Mouse (Mus musculus) intestine, postnatal 0 days (tissue): Measurements from ENCODE around the gene Mtrr. TPM values are rescaled to one million over a fixed set of nuclear protein-coding genes. Genes with fewer than 3 reads are reported as not detected.

ENCODE experiments used
- ATAC-seq: fragments of 200-750 bp; cut with Nextera tagmentation; 2 replicates; pipeline ENCODE4 v1.8.0; 2017; ENCODE audit warnings: mild to moderate bottlenecking, moderate TSS enrichment, moderate library complexity
- H3K27ac ChIP-seq: fragments of 300-500 bp; sonication (generic); 2 replicates; pipeline ENCODE4 v1.5.1; 2014; ENCODE audit warnings: mild to moderate bottlenecking, low read depth, low read length, moderate library complexity
- H3K27me3 ChIP-seq: fragments of 300-500 bp; sonication (generic); replicated peaks from 2 replicates; pipeline ENCODE4 v1.6.1; 2014; ENCODE audit warnings: low read length, mixed read lengths; ENCODE audit not compliant: control insufficient read depth, insufficient read depth
- H3K36me3 ChIP-seq: fragments of 300-500 bp; sonication (generic); 2 replicates; pipeline ENCODE4 v1.6.1; 2014; ENCODE audit warnings: mild to moderate bottlenecking, moderate library complexity; ENCODE audit not compliant: control insufficient read depth, insufficient read depth
- H3K4me1 ChIP-seq: fragments of 300-500 bp; sonication (generic); replicated peaks from 2 replicates; pipeline ENCODE4 v1.6.1; 2014; ENCODE audit warnings: antibody characterized with exemption, low read length, mixed read lengths; ENCODE audit not compliant: control insufficient read depth, insufficient read depth
- H3K4me2 ChIP-seq: fragments of 300-500 bp; sonication (generic); replicated peaks from 2 replicates; pipeline ENCODE4 v1.6.1; 2014; ENCODE audit warnings: low read depth, mild to moderate bottlenecking, moderate library complexity
- H3K4me3 ChIP-seq: fragments of 300-500 bp; sonication (generic); 2 replicates; pipeline ENCODE4 v1.5.1; 2014; ENCODE audit warnings: low read depth, low read length
- H3K9ac ChIP-seq: fragments of 300-500 bp; sonication (generic); 2 replicates; pipeline ENCODE4 v1.6.1; 2014; ENCODE audit warnings: mild to moderate bottlenecking, low read depth, low read length
- H3K9me3 ChIP-seq: fragments of 300-500 bp; sonication (generic); 2 replicates; pipeline ENCODE4 v1.6.1; 2016; ENCODE audit warnings: mixed run types; ENCODE audit not compliant: control insufficient read depth
- CTCF ChIP-seq: sonication (generic); IDR thresholded peaks from 2 replicates; pipeline ENCODE4 v1.5.1; 2016; ENCODE audit warnings: low read depth, mild to moderate bottlenecking, control low read depth, antibody characterized with exemption, moderate library complexity
- WGBS: fragments of 180-500 bp; shearing (Covaris S2); extraction: QIAGEN DNeasy Blood & Tissue Kit; methylation state at CpG from one replicate; pipeline ENCODE4 v1.1.7; 2014; 5-methylcytosine and 5-hydroxymethylcytosine counted together
- polyA plus RNA-seq: library from polyadenylated mRNA; unstranded; fragments of >200 nt; fragmentation: Nextera tagmentation; extraction: Ambion mirVana; gene quantifications from 2 replicates; pipeline ENCODE4 v1.2.1, GENCODE M21; 2015

The Mtrr gene
- 6.9 and 7.0 TPM in 2 replicates for polyA plus RNA-seq

- H3K27me3 ChIP-seq = no peaks in the 10 kb centered on the region
- 0 out of 2 replicates have a peak, but pooled peaks cover 5% of the 10 kb centered on the region for H3K4me1 ChIP-seq
- under 1% methylated on average over 81 of the region's 81 CpGs for WGBS
- peak within 1 kb of the TSS; percentile 66 for H3K9ac ChIP-seq
- no peak for TF ChIP-seq CTCF
- peak within 1 kb of the TSS; percentile 82 for H3K4me2 ChIP-seq
- peak within 1 kb of the TSS; percentile 91 for H3K4me3 ChIP-seq
- peak; percentile 99 for ATAC-seq
- H3K27ac ChIP-seq = peak within 1 kb of the TSS; percentile 85
- H3K9me3 ChIP-seq = no peaks in the 10 kb centered on the region
- peaks cover 35% of the 10 kb centered on the region for H3K36me3 ChIP-seq
These were observed at the start of gene Mtrr, which contains the start of gene Fastkd3 for GRCm38 (mm10) chr13:68581747-68582516. Mtrr (minus strand) TSS chr13:68582149. Fastkd3 (plus strand) TSS chr13:68582234.

- Histone ChIP-seq H3K9ac (no peak overlapping the region), H3K9me3 (no peaks in the 10 kb centered on the region), H3K27ac (no peak overlapping the region), H3K4me2 (no peak overlapping the region), H3K4me1 (no peaks in the 10 kb centered on the region), H3K36me3 (no peaks in the 10 kb centered on the region), H3K27me3 (no peaks in the 10 kb centered on the region), H3K4me3 (no peak overlapping the region)
- WGBS = 68% methylated on average over 3 of the region's 3 CpGs
- ATAC-seq = no peak
- TF ChIP-seq CTCF = no peak
These were observed 45.1 kb upstream of the Mtrr start for GRCm38 (mm10) chr13:68627041-68627440.

DNA sequence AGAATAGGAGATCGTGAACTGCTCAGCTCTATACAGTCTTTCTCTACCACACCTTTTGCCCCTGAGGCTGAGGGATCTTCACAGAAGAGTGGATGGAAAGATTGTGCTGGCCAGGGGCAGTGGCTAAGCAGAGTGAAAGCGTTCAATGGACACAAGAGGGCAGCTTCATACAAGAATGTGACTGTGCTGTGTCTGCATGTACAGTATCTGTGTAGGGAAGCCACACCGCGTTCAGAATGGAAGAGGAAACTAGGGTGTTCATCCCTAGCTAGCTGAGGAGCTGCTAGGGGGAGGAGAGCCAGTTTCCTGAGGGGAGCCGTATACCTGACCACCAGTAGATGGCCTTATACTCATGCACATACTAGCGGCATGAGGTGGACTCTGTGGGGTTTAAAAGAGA is 40.8 kb upstream of the Mtrr start:
- WGBS = 59% methylated on average over 6 of the region's 6 CpGs
- ATAC-seq = no peak
- H3K4me3 ChIP-seq = no peak overlapping the region

GRCm38 (mm10) chr13:68607652-68608405 is 25.9 kb upstream of the Mtrr start:
- Histone ChIP-seq H3K36me3 (no peaks in the 10 kb centered on the region), H3K4me3 (no peak overlapping the region), H3K9ac (no peak overlapping the region), H3K27ac (no peak overlapping the region), H3K27me3 (no peaks in the 10 kb centered on the region), H3K4me2 (peak overlapping the region; percentile 52), H3K4me1 (no peaks in the 10 kb centered on the region), H3K9me3 (no peaks in the 10 kb centered on the region)
- ATAC-seq = 0 out of 2 replicates have a peak, but pooled peaks have one; percentile 25
- WGBS = 46% methylated on average over 21 of the region's 21 CpGs
- TF ChIP-seq CTCF = no peak

More for the DNA sequence above, 40.8 kb upstream of the Mtrr start:
- Histone ChIP-seq H3K9ac (no peak overlapping the region), H3K4me1 (no peaks in the 10 kb centered on the region), H3K27ac (no peak overlapping the region), H3K4me2 (no peak overlapping the region), H3K9me3 (no peaks in the 10 kb centered on the region), H3K27me3 (no peaks in the 10 kb centered on the region), H3K36me3 (no peaks in the 10 kb centered on the region)
- TF ChIP-seq CTCF = peak; percentile 55

- no peak overlapping the region for H3K27ac ChIP-seq
- no peaks in the 10 kb centered on the region for H3K4me1 ChIP-seq
- H3K9ac ChIP-seq = no peak overlapping the region
- no peaks in the 10 kb centered on the region for H3K27me3 ChIP-seq
- TF ChIP-seq CTCF = peak; percentile 40; the same call in 1 of the 2 replicates
- WGBS = 2% methylated on average over 11 of the region's 11 CpGs
- peak; percentile 76 for ATAC-seq
- no peaks in the 10 kb centered on the region for H3K9me3 ChIP-seq
- no peaks in the 10 kb centered on the region for H3K36me3 ChIP-seq
- H3K4me2 ChIP-seq = peak overlapping the region; percentile 59
- H3K4me3 ChIP-seq = peak overlapping the region; percentile 16; the same call in 1 of the 2 replicates
These were observed 23.8 kb upstream of the Mtrr start for GRCm38 (mm10) chr13:68605689-68606126.

DNA sequence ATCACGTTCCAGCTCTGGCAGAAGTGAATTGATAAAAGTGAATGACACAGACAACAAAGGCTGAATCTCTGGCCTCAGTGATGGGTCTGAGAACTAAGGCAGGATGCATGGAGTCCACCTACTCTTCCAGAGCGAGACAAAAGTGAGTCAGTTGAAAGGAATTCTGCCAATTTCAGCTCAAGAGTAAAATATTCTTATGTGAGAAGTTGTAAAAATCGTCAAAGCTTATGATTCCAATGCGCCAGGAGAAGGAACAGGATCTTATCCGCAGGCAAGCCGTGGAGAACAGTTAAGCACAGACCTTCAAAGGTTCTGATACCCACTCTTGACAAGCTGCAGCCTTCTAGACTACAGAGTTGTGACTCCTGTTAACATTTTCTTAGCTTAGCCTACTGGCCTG is 21.1 kb upstream of the Mtrr start:
- Histone ChIP-seq H3K36me3 (no peaks in the 10 kb centered on the region), H3K9me3 (no peaks in the 10 kb centered on the region), H3K4me1 (no peaks in the 10 kb centered on the region), H3K27me3 (no peaks in the 10 kb centered on the region), H3K9ac (no peak overlapping the region), H3K4me3 (no peak overlapping the region), H3K27ac (no peak overlapping the region), H3K4me2 (no peak overlapping the region)
- 71% methylated on average over 6 of the region's 6 CpGs for WGBS
- no peak for ATAC-seq
- TF ChIP-seq CTCF = no peak
